Mouse (Mus musculus) bone marrow macrophage, adult 2 months (primary cell): Measurements from ENCODE around the gene Zfp385b. TPM values are rescaled to one million over a fixed set of nuclear protein-coding genes. Genes with fewer than 3 reads are reported as not detected.

Source experiments
- H3K27ac ChIP-seq: 2 replicates; pipeline ENCODE4 v1.5.1; 2012; ENCODE audit warnings: low read depth, low read length; ENCODE audit not compliant: insufficient read depth
- H3K4me1 ChIP-seq: 2 replicates; pipeline ENCODE4 v1.6.1; 2012; ENCODE audit warnings: low read length; ENCODE audit not compliant: control insufficient read depth, insufficient read depth
- H3K4me3 ChIP-seq: 2 replicates; pipeline ENCODE4 v1.5.1; 2012; ENCODE audit warnings: mild to moderate bottlenecking, low read length, moderate library complexity; ENCODE audit not compliant: insufficient read depth
- CTCF ChIP-seq: IDR thresholded peaks from 2 replicates; pipeline ENCODE4 v1.5.1; 2012; ENCODE audit warnings: low read depth, mild to moderate bottlenecking, low read length, moderate library complexity
- POLR2A ChIP-seq: IDR thresholded peaks from 2 replicates; pipeline ENCODE4 v1.6.1; 2012; ENCODE audit warnings: mild to moderate bottlenecking, low read depth, low read length, borderline replicate concordance
- polyA plus RNA-seq: library from polyadenylated mRNA; stranded (reverse); fragments of >200 nt; gene quantifications from 2 replicates; pipeline ENCODE4 v1.2.4, GENCODE M21; 2012; ENCODE audit not compliant: missing spikeins, insufficient read depth, insufficient read length

Gene Zfp385b
- polyA plus RNA-seq, 1 experiment = not detected

GRCm38 (mm10) chr2:77495344-77495743 is 324.1 kb downstream of the Zfp385b start:
- H3K4me3 ChIP-seq = no peak overlapping the region
- H3K27ac ChIP-seq = no peak overlapping the region
- no peak for TF ChIP-seq POLR2A
- no peaks in the 10 kb centered on the region for H3K4me1 ChIP-seq

- no peak overlapping the region for H3K4me3 ChIP-seq
- TF ChIP-seq CTCF (no peak), POLR2A (no peak)
- H3K4me1 ChIP-seq = no peaks in the 10 kb centered on the region
- no peak overlapping the region for H3K27ac ChIP-seq
These were observed 325.7 kb downstream of the Zfp385b start for GRCm38 (mm10) chr2:77493695-77494094.

- no peak for TF ChIP-seq POLR2A
- no peak for TF ChIP-seq CTCF
- Histone ChIP-seq H3K27ac (no peak overlapping the region), H3K4me1 (no peaks in the 10 kb centered on the region), H3K4me3 (no peak overlapping the region)
These were observed 332.3 kb downstream of the Zfp385b start for GRCm38 (mm10) chr2:77487151-77487550.

- no peak for TF ChIP-seq POLR2A
- no peak for TF ChIP-seq CTCF
- Histone ChIP-seq H3K4me1 (no peaks in the 10 kb centered on the region), H3K27ac (no peak overlapping the region), H3K4me3 (no peak overlapping the region)
These were observed 338.2 kb downstream of the Zfp385b start for GRCm38 (mm10) chr2:77481274-77481673.

GRCm38 (mm10) chr2:77477536-77477935 is 341.9 kb downstream of the Zfp385b start:
- Histone ChIP-seq H3K4me1 (no peaks in the 10 kb centered on the region), H3K27ac (no peak overlapping the region), H3K4me3 (no peak overlapping the region)
- no peak for TF ChIP-seq CTCF
- no peak for TF ChIP-seq POLR2A

GRCm38 (mm10) chr2:77476444-77476843 is 343.0 kb downstream of the Zfp385b start:
- H3K4me1 ChIP-seq = no peaks in the 10 kb centered on the region
- H3K4me3 ChIP-seq = no peak overlapping the region
- TF ChIP-seq POLR2A = no peak
- TF ChIP-seq CTCF = no peak
- H3K27ac ChIP-seq = no peak overlapping the region

GRCm38 (mm10) chr2:77472254-77472837 is 347.1 kb downstream of the Zfp385b start:
- Histone ChIP-seq H3K27ac (no peak overlapping the region), H3K4me1 (no peaks in the 10 kb centered on the region), H3K4me3 (no peak overlapping the region)
- TF ChIP-seq POLR2A = no peak
- no peak for TF ChIP-seq CTCF

- no peak overlapping the region for H3K27ac ChIP-seq
- H3K4me1 ChIP-seq = no peaks in the 10 kb centered on the region
- no peak overlapping the region for H3K4me3 ChIP-seq
- TF ChIP-seq CTCF = no peak
- no peak for TF ChIP-seq POLR2A
These were observed 348.7 kb downstream of the Zfp385b start for GRCm38 (mm10) chr2:77470716-77471115.

GRCm38 (mm10) chr2:77461413-77461812 is 358.0 kb downstream of the Zfp385b start:
- TF ChIP-seq POLR2A = no peak
- no peak for TF ChIP-seq CTCF
- H3K27ac ChIP-seq = no peak overlapping the region
- H3K4me3 ChIP-seq = no peak overlapping the region
- no peaks in the 10 kb centered on the region for H3K4me1 ChIP-seq

- TF ChIP-seq CTCF (no peak), POLR2A (no peak)
- Histone ChIP-seq H3K27ac (no peak overlapping the region), H3K4me1 (no peaks in the 10 kb centered on the region), H3K4me3 (no peak overlapping the region)
These were observed 359.4 kb downstream of the Zfp385b start for GRCm38 (mm10) chr2:77460011-77460410.

GRCm38 (mm10) chr2:77458431-77458830 is 361.0 kb downstream of the Zfp385b start:
- Histone ChIP-seq H3K4me3 (no peak overlapping the region), H3K4me1 (no peaks in the 10 kb centered on the region), H3K27ac (no peak overlapping the region)
- TF ChIP-seq POLR2A = no peak
- no peak for TF ChIP-seq CTCF
